Mouse (Mus musculus) embryonic facial prominence, embryonic 14.5 days (tissue): ENCODE measurements around the gene Myo1e. TPM values are rescaled to one million over a fixed set of nuclear protein-coding genes. Genes with fewer than 3 reads are reported as not detected.

Experiments used
- ATAC-seq: fragments of 200-750 bp; cut with Nextera tagmentation; 2 replicates; pipeline ENCODE4 v1.8.0; 2017; ENCODE audit warnings: low read depth, moderate number of reproducible peaks, moderate TSS enrichment
- DNase-seq: peaks from one replicate; pipeline ENCODE4 v3.0.0-alpha.2; 2015; ENCODE audit warnings: low spot score
- H3K27ac ChIP-seq: fragments of 300-500 bp; sonication (generic); replicated peaks from 2 replicates; pipeline ENCODE4 v1.5.1; 2014; ENCODE audit warnings: low read depth, mild to moderate bottlenecking, low read length, moderate library complexity
- H3K27me3 ChIP-seq: fragments of 300-500 bp; sonication (generic); replicated peaks from 2 replicates; pipeline ENCODE4 v1.6.1; 2014; ENCODE audit warnings: low read length; ENCODE audit not compliant: control insufficient read depth, insufficient read depth
- H3K36me3 ChIP-seq: fragments of 300-500 bp; sonication (generic); 2 replicates; pipeline ENCODE4 v1.6.1; 2014; ENCODE audit warnings: low read length, mixed read lengths; ENCODE audit not compliant: control insufficient read depth, insufficient read depth
- H3K4me1 ChIP-seq: fragments of 300-500 bp; sonication (generic); 2 replicates; pipeline ENCODE4 v1.6.1; 2014; ENCODE audit warnings: antibody characterized with exemption, low read length; ENCODE audit not compliant: control insufficient read depth, insufficient read depth
- H3K4me2 ChIP-seq: fragments of 300-500 bp; sonication (generic); 2 replicates; pipeline ENCODE4 v1.6.1; 2014; ENCODE audit warnings: low read depth, mild to moderate bottlenecking, low read length, moderate library complexity, mixed read lengths
- H3K4me3 ChIP-seq: fragments of 300-500 bp; sonication (generic); 2 replicates; pipeline ENCODE4 v1.5.1; 2014; ENCODE audit warnings: low read depth, mild to moderate bottlenecking, low read length
- H3K9ac ChIP-seq: fragments of 300-500 bp; sonication (generic); 2 replicates; pipeline ENCODE4 v1.6.1; 2014; ENCODE audit warnings: low read depth, mild to moderate bottlenecking, low read length, moderate library complexity, mixed read lengths
- H3K9me3 ChIP-seq: fragments of 300-500 bp; sonication (generic); 2 replicates; pipeline ENCODE4 v1.6.1; 2016; ENCODE audit warnings: low read length; ENCODE audit not compliant: control insufficient read depth
- WGBS: fragments of 180-500 bp; shearing (Covaris S2); extraction: QIAGEN DNeasy Blood & Tissue Kit; methylation state at CpG from one replicate; pipeline ENCODE4 v1.1.7; 2014; 5-methylcytosine and 5-hydroxymethylcytosine counted together
- polyA plus RNA-seq: library from polyadenylated mRNA; unstranded; fragments of >200 nt; fragmentation: Nextera tagmentation; extraction: Ambion mirVana; gene quantifications from 2 replicates; pipeline ENCODE4 v1.2.1, GENCODE M21; 2014

Gene Myo1e
- polyA plus RNA-seq, 1 experiment from 2014 or later, result 22.4 TPM

- H3K4me3 ChIP-seq, result no peak overlapping the region
- ATAC-seq (peak; percentile 72), DNase-seq (peak; percentile 68)
- peak overlapping the region; percentile 49; the same call in 1 of the 2 replicates for H3K27ac ChIP-seq
- H3K36me3 ChIP-seq, result peaks cover 53% of the 10 kb centered on the region
- no peak overlapping the region for H3K9ac ChIP-seq
- H3K27me3 ChIP-seq, result no peaks in the 10 kb centered on the region
- WGBS, result 13% methylated on average over 8 of the region's 8 CpGs
- H3K4me2 ChIP-seq, result no peak overlapping the region
- H3K4me1 ChIP-seq, result 0 out of 2 replicates have a peak, but pooled peaks cover 9% of the 10 kb centered on the region
- no peaks in the 10 kb centered on the region for H3K9me3 ChIP-seq
Measured at GRCm38 (mm10) chr9:70351570-70352277, 144.6 kb downstream of the Myo1e start.

DNA sequence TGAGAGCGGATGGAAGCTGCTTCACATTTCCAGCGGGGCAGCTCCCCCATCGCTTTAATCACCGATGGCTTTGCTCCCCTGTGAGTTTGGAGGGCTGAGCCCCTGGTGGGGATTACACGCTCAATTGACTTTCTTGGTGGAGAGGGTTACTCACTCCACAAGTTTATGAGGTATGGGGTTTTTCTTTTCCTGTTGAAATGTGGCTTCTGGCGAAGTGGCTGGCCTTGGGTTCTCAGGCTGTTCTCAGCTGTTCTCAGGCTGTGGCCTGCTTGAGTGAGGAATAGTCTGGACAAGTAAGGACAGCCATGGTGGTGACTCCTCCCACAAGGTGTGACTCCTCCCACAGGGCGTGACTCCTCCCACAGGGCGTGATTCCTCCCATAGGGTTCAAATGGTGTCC is 149.1 kb downstream of the Myo1e start:
- peak; percentile 27 for DNase-seq

DNA sequence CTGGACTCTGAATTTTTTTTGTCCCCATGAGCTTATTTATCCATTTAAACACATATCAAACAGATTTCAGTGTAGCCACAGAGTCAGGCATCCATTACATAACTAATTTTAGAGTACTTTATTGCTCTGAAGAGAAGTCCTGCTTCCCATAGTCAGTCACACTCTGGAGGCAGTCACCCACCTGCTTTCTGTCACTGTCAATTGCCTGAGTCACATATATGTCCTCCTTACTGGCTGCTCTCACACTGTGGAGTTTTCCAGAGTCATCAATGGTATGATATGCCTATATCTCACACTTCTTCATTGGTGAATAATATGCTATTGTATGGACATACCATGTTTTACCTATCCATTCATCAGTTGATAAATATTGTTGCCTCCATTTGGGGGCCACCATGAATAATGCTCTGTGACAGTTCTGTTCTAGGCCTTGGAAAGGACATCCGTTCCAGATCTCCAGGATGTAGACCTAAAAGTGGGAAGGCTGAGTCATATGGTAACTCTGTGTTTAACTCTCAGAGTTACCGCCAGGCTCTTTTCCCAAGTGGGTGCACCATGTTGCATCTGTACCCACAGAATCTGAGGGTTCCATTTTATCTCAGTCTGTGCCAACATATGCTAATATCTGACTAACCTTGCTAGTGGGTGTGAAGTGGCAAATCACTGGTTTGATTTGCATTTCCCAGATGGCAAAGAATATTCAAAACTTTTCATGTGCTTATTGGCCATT is 152.4 kb downstream of the Myo1e start:
- Histone ChIP-seq H3K9me3 (peaks cover 6% of the 10 kb centered on the region; the same call in 1 of the 2 replicates), H3K4me3 (no peak overlapping the region), H3K4me1 (0 out of 2 replicates have a peak, but pooled peaks cover 4% of the 10 kb centered on the region), H3K4me2 (no peak overlapping the region), H3K27me3 (no peaks in the 10 kb centered on the region), H3K9ac (no peak overlapping the region), H3K36me3 (peaks cover 64% of the 10 kb centered on the region), H3K27ac (no peak overlapping the region)
- no peak for DNase-seq
- 97% methylated on average over 2 of the region's 2 CpGs for WGBS
- ATAC-seq, result no peak

More for the DNA sequence above, 149.1 kb downstream of the Myo1e start:
- H3K27me3 ChIP-seq, result no peaks in the 10 kb centered on the region
- peaks cover 58% of the 10 kb centered on the region for H3K36me3 ChIP-seq
- H3K27ac ChIP-seq, result no peak overlapping the region
- peaks cover 6% of the 10 kb centered on the region; the same call in 1 of the 2 replicates for H3K9me3 ChIP-seq
- H3K4me1 ChIP-seq, result 0 out of 2 replicates have a peak, but pooled peaks cover 9% of the 10 kb centered on the region
- H3K9ac ChIP-seq, result no peak overlapping the region
- no peak overlapping the region for H3K4me3 ChIP-seq
- ATAC-seq, result peak; percentile 42
- H3K4me2 ChIP-seq, result no peak overlapping the region
- 30% methylated on average over 8 of the region's 8 CpGs for WGBS

GRCm38 (mm10) chr9:70364741-70365140 is 157.6 kb downstream of the Myo1e start:
- Histone ChIP-seq H3K27ac (no peak overlapping the region), H3K9me3 (no peaks in the 10 kb centered on the region), H3K9ac (no peak overlapping the region), H3K36me3 (peaks cover 70% of the 10 kb centered on the region), H3K27me3 (no peaks in the 10 kb centered on the region), H3K4me1 (no peaks in the 10 kb centered on the region), H3K4me2 (no peak overlapping the region), H3K4me3 (no peak overlapping the region)
- ATAC-seq (no peak), DNase-seq (no peak)
- WGBS, result 91% methylated on average over 8 of the region's 8 CpGs

- 88% methylated on average over 2 of the region's 2 CpGs for WGBS
- no peaks in the 10 kb centered on the region for H3K9me3 ChIP-seq
- H3K36me3 ChIP-seq, result peaks cover 74% of the 10 kb centered on the region
- no peak overlapping the region for H3K4me2 ChIP-seq
- ATAC-seq (no peak), DNase-seq (no peak)
- H3K27ac ChIP-seq, result no peak overlapping the region
- no peak overlapping the region for H3K9ac ChIP-seq
- no peaks in the 10 kb centered on the region for H3K27me3 ChIP-seq
- no peak overlapping the region for H3K4me3 ChIP-seq
- H3K4me1 ChIP-seq, result no peaks in the 10 kb centered on the region
Measured at GRCm38 (mm10) chr9:70365915-70366314, 158.8 kb downstream of the Myo1e start.

GRCm38 (mm10) chr9:70366898-70367297 is 159.7 kb downstream of the Myo1e start:
- Histone ChIP-seq H3K27ac (no peak overlapping the region), H3K9ac (no peak overlapping the region), H3K9me3 (no peaks in the 10 kb centered on the region), H3K36me3 (peaks cover 80% of the 10 kb centered on the region), H3K4me3 (no peak overlapping the region), H3K27me3 (no peaks in the 10 kb centered on the region), H3K4me2 (no peak overlapping the region), H3K4me1 (no peaks in the 10 kb centered on the region)
- WGBS, result 88% methylated on average over 6 of the region's 6 CpGs
- ATAC-seq, result no peak
- DNase-seq, result no peak

GRCm38 (mm10) chr9:70371638-70372037 is 164.5 kb downstream of the Myo1e start:
- Histone ChIP-seq H3K4me3 (no peak overlapping the region), H3K9me3 (no peaks in the 10 kb centered on the region), H3K4me1 (no peaks in the 10 kb centered on the region), H3K9ac (no peak overlapping the region), H3K27me3 (no peaks in the 10 kb centered on the region), H3K4me2 (no peak overlapping the region), H3K27ac (no peak overlapping the region), H3K36me3 (peaks cover 52% of the 10 kb centered on the region)
- WGBS, result 68% methylated on average over 5 of the region's 5 CpGs
- ATAC-seq (no peak), DNase-seq (no peak)

GRCm38 (mm10) chr9:70379502-70380467 is 172.6 kb downstream of the Myo1e start:
- Histone ChIP-seq H3K4me2 (no peak overlapping the region), H3K4me3 (no peak overlapping the region), H3K9me3 (no peaks in the 10 kb centered on the region), H3K27ac (no peak overlapping the region), H3K9ac (no peak overlapping the region), H3K36me3 (peaks cover 56% of the 10 kb centered on the region), H3K27me3 (no peaks in the 10 kb centered on the region), H3K4me1 (no peaks in the 10 kb centered on the region)
- DNase-seq, result no peak
- no peak for ATAC-seq
- 70% methylated on average over 7 of the region's 7 CpGs for WGBS
